Mouse (Mus musculus) kidney, adult 9 months (tissue): Measurements from ENCODE around the gene Gpr149.

Experiments used
- DNase-seq: peaks from one replicate; pipeline ENCODE4 v3.0.0; 2022

Gpr149 gene

DNA sequence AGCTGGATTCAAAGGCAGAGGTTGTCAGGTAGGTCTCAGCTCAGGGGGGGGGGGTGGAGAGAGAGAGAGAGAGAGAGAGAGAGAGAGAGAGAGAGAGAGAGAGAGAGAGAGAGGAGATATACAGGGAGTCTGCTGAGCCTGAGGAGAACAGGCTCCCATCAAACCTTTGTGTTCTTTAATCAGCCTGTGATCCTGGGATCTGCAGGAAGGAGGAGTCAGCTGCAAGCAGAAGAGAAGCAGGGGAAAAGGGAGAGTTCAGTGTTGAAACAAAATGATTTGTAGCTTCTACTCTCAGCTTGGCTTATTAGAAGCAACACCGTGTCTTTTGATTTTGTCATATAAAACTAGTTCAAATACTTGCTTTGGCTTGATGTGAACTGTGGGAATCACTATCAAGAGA, at the start of gene Gpr149:
Gene Gpr149 (minus strand): TSS at position 168 of the 400 bp plus-strand sequence.
- DNase-seq, result no peak

DNA sequence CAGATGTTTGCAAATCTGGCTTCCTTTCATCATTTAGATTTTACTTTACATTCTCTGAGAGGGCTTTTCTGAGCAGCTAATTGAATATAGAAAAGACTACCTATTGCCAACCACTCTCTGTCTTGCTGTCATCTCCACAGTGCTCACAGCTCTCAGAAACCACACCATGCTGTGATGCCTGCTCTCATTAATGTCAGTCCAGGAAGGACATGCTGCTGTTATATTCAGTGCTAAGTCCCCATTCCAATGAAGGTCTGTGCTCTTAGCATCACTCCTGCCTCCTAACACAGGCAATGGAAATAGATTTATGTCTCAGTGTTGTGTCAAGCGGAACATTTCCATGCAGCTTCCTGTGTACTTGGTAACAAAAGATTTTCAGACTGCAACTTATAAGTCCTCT, 45.6 kb upstream of the Gpr149 start:
- no peak for DNase-seq

DNA sequence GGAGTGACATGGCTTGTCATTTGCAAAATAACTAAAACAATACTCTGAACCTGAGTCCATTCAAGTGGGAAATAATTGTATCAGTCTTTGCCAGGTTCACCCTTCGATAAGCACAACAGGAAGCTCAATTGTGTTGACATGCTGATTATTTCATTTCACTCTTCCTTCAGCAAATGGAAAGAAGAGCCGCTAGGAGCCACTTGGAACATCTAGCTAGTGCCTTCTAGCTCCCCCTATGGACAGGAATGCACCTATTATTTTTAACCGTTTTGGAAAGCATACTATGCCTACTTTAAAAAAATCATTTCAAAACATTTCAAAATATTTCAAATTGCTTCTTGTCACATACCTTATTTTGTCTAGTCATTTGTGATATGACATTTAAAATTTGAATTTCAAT, 5.9 kb upstream of the Gpr149 start:
- DNase-seq, result no peak

DNA sequence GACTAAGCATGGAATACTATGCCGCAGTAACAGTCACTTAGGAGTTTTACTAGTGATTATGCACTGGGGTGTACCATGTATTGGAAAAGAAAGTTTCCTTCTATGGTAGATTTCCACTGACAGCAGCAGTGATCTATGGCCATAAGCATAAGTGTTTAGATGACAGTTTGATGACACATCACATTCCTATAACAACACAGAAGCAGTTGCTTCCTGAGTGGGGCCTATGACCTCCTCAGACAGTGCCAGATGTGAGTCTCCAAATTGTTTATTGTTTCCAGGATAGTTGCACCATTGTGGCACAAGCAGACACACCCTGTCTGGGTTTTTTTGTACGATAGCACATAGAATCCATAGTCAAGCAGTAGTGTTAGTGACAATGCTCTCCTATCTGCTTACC, 991 bp upstream of the Gpr149 start:
- DNase-seq, result no peak

DNA sequence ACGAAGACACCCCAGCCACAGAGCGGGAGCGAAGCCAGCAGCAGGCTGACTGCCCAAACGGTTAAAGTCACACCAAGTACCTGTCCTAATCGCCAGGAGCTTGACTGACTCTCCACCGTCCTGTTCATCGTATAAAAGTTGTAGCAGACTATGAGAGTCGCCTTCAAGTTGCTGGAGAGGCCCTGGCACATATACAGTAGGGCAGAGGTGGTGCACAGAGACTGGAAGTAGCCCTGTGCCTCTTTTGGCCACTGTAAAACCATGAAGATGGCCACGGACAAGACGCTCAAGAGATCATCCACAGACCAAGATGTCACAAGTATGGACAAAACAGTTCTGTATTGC, 921 bp downstream of the Gpr149 start:
- DNase-seq, result no peak

DNA sequence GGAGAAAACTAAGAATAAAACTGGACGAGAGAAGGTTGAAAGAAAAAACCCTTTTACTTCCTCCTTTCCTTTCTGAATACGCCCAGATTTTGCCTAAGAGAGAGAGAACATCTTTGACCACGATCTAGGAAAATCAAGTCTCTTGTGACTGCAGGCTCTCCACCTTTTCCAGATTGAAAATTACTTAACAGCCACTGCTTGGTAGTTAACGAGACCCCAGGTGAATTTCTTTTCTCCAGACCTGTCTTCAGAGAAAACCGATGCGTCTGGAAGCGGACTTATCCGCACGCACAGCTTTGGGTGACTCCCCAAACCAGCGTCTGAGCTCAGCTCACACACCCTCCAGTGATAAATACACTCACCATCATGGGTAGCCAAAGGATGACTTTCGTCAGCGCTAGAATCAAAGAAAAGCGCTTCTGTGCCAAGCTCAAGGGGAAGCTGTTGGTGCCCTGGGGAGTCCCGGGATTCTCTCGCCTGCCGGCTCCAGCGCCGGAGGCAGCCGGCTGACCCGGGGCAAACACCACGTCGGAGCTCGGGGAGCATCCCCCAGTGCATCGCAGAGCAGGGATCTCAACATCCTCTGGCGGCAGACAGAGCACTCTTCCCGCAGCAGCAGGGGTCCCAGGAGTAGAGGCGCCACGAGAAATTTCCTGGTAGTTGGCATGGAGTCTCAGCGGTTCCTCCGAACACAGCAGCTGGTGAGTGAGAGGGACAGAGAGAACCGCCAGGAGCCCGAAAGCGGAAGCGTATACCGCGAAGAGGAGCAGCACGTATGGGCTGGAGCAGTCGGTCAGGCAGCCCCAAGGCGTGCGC, 1.5 kb downstream of the Gpr149 start:
- DNase-seq, result no peak

DNA sequence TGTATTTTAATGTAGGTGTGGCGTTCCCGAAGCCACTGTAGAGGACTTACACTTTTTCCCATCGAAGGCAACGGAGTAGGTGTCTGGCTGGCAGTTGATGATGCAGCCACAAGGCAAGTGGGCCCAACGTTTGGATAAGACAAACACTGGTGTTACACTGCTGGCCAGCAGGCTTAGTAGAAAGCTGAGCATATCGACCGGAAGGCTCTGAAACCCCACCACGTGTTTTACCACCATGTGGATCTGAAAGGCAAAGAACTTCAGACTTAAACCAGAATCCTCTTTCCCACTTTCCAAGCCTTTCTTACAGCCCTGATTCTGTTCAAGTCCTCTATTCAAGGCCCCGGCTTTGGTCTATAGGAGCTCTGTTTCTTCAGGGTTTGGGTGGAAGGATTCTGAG, 2.5 kb downstream of the Gpr149 start:
- no peak for DNase-seq

DNA sequence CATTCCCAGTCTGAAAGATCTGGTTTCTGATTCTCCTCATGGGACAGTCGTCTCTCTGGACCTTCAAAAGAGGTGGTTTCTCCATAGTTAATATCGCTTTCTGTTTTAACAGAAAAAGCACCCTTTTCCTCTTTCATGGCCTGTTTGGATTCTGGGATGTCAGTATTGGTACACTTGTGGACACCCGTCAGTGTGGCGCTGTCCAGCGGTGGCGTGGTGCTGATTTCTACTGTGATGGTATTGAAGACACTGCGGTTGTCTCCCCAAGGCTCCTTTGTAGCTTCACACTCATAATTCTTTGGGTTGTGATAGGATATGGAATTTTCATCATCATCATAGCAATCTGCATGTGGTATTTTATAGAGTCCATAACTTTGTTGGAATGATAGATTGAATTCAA, 10.1 kb downstream of the Gpr149 start:
- DNase-seq, result no peak

DNA sequence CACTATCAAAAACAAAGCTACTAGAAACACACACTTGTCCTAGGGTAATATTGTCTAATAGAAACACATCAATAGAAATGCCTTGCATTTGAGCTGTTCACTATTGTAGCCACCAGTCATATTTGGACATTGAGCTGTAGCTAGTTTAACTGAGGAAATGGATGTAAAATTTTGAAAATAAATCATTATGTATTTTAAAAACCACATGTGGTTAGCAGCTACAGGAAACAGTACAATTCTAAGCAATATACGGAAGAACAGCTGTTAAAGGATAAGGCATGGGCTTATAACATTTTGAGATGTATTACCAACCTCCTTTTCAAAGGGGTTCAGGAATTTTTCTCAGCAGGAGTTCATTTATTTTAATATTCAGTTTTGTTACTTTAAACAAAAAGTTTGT, 19.9 kb downstream of the Gpr149 start:
- no peak for DNase-seq

DNA sequence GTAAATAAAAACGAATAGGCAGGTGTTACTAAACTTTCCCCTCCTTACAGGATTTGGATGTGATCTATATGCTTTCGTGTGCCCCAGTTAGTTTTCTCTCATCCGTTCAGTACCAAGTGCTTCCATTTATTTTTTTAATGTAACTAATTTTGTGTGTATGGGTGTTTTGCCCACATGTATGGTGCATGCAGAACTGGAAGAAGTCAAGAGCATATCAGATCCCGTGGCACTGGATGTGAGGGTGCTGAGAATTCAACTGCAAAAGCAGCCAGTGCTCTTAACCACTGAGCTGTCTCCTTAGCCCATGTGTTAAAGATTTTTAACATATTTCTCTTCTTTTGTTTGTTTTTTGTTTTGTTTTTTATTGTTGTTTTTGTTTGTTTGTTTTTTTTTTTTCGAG, 77.3 kb downstream of the Gpr149 start:
- DNase-seq, result no peak

DNA sequence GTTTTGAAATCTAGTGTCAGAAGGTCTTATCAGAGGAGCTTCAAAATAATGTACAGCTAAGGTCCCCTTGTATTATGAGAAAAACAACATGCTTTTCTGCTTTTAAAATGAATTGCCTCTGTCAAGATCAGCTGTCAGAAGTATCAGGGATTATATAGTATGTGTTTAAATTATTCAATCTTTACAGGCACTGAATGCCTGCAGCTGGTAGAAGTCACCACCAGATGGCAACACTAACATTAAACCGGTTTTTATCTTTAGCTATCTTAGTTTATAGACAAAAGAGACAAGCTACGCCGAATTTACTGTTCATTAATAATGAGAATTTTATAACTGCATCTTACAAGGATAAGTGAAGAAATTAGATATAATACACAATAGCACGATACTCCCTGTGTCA, 77.8 kb downstream of the Gpr149 start:
- no peak for DNase-seq

DNA sequence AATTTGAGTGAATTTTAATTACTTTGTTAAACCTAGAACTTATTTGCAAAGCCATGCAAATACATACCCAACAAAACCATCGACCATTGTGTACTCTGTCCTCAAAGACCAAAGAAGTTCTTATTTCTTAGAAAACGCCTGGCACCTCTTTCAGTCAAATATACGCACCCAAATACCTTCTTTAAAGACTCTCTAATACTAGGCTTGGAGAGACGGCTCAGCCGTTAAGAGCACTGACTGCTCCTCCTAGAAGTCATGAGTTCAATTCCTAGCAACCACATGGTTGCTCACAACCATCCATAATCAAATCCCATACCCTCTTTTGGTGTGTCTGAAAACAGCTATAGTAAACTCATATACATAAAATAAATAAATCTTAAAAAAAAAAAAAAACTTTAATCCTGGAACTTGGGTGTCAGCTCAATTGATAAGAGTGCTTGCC, 97.7 kb downstream of the Gpr149 start:
- DNase-seq, result no peak

DNA sequence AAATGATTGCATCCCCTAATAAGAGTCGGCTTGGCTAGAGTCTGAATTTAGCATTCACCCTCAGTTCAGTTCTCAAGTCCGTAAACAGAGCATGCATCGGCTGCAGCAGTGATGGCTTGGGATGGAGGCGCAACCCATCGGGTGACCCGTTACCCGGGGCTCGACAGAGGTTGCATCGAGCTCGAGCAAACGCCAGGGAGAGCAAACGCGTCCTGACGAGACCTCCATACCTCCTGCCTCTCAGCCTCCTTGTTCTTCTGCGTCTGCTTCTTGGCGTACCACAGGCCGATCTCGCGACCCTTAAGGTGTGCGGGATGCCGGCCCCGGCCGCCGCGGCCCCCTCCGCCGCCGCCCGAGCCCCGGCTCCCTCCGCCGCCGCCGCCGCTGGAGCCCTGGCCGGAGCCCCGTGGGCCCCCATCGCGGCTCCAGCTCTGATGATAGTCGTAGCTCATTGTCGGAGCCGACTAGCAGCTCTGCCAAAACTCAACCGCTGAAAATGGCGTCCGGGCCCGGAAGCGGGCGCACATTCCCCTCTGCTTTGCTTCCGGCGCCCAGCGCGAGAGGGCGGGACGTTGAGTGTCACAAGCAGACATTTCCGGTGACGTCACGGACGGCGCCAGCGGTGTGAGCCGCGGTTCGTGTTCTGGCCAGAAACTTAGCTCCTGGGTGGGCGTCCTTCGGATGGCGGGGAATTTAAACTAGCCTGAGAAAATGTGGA, 98.3 kb downstream of the Gpr149 start, which contains the start of gene Dhx36:
Gene Dhx36 (minus strand): TSS at position 517 of the 718 bp plus-strand sequence.
- DNase-seq, result peak; percentile 97

DNA sequence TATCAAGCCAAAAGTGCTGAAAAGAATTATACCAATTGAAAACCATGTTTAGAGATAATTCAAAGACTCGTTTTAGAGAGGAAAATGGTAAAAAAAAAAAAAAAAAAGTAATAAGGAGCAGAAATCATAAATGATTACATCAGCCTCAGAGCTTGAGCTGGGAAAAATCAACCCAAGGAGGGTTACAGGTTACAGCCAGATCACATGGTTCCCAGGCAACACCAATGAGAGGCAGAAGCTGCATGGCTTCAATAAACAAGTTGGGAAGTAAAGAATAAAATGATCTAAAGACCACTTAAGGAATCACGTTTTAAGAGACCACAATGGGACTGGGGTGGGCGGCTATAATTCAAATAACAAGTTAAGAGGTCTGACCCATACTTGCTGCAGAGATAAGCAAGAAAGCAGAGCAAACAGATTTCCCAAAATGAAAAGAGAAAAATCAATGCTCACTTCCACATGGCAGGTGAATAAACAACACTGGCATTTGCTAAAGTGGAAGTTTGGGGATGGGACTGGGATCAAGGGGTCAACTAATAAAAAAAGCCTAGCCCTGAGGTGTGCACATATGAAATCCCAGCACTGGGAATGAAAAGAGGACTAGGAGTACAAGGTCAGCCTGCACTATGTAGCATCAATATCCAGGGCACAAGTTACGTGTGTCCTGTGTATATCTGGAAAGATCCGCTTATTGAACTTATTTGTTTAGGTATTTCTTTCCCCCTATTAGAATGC, 99.6 kb downstream of the Gpr149 start:
- no peak for DNase-seq

DNA sequence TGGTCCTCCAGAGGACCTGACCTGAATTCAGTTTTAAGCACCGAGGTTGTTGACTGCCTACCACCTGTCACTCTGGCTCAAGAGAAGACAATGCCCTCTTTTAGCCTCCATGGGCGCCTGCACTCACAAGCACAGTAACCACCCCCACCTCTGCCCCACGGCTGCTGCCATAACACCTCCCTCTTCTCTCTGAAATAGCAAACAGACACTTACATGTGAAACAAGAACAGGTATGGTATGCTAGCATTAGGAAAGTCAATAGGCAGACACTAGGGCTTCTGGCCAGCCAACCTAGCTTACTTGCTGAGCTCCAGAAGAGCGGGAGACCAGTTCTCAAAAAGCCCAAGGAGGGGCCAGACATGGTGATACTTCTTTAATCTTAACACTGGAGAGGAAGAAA, 105.6 kb downstream of the Gpr149 start:
- no peak for DNase-seq

DNA sequence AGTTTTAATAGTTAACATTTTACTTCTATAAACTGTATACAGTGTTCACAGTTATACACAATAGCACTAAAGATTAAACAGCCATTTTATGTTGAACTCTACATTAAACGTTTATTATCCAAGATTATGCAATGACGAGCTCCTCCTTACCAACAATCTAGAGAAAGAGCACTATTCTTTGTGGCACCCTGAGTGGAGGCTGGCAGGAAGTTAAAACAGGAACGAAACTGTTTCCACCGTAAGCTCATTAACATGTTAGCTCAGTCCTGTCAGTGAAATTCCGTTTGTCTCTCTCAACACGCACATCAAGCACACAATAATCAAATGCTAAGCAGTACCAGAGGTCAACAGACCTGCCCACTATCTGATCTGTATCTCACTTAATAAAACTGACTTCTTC, 112.4 kb downstream of the Gpr149 start:
- no peak for DNase-seq

DNA sequence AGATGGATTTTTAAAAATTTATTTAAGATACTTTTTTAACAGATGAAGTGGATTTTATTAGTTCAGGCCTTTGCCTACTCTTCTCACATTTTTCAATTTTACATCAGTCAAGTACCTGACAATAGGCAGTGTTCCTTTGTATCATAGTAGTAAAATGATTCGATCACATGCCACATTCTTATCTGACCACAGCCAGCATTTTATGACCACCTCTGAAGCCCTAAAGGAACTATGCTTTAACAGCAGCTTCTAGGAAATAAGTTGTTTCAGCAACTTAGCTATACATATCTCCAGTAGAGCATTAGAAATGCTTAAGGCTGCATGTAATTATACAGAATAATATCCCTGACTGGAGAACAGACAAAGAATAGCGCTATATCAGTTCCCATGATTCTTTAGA, 120.6 kb downstream of the Gpr149 start:
- no peak for DNase-seq
